Mouse (Mus musculus) spleen, adult 2 months (tissue): Measurements from ENCODE around the gene Scyl3. TPM values are rescaled to one million over a fixed set of nuclear protein-coding genes. Genes with fewer than 3 reads are reported as not detected.

Experiments
- DNase-seq, 2 experiments: peaks; one replicate each; pipeline versions ENCODE4 v3.0.0 to v3.0.0-alpha.2; 2012 to 2021; ENCODE audit warnings: low spot score in 2 of 2, low read depth in 1 of 2
- H3K27ac ChIP-seq: fragments of 200-500 bp; 2 replicates; pipeline ENCODE4 v1.5.1; 2012; ENCODE audit warnings: low read length, inconsistent platforms; ENCODE audit not compliant: insufficient read depth
- H3K27me3 ChIP-seq: fragments of 200-500 bp; 2 replicates; pipeline ENCODE4 v1.6.1; 2012; ENCODE audit warnings: mild to moderate bottlenecking, moderate library complexity, low read length, inconsistent platforms; ENCODE audit not compliant: control insufficient read depth, insufficient read depth
- H3K36me3 ChIP-seq: fragments of 200-500 bp; 2 replicates; pipeline ENCODE4 v1.6.1; 2012; ENCODE audit warnings: mild to moderate bottlenecking, low read length, inconsistent platforms; ENCODE audit not compliant: control insufficient read depth, insufficient read depth
- H3K4me1 ChIP-seq: fragments of 200-500 bp; 2 replicates; pipeline ENCODE4 v1.6.1; 2011; ENCODE audit warnings: inconsistent platforms; ENCODE audit not compliant: control insufficient read depth, insufficient read depth, insufficient read length
- H3K4me3 ChIP-seq: fragments of 200-500 bp; 2 replicates; pipeline ENCODE4 v1.5.1; 2011; ENCODE audit warnings: mild to moderate bottlenecking, inconsistent platforms; ENCODE audit not compliant: insufficient read depth, insufficient read length; ENCODE audit errors: extremely low read depth
- CTCF ChIP-seq: fragments of 200-500 bp; IDR thresholded peaks from 2 replicates; pipeline ENCODE4 v1.5.1; 2011; ENCODE audit warnings: mild to moderate bottlenecking, inconsistent platforms; ENCODE audit not compliant: insufficient read depth, insufficient read length, insufficient replicate concordance; ENCODE audit errors: extremely low read depth
- POLR2A ChIP-seq: fragments of 200-500 bp; IDR thresholded peaks from 2 replicates; pipeline ENCODE4 v1.6.1; 2011; ENCODE audit warnings: low read depth, low read length, inconsistent platforms
- WGBS: fragments of 180-500 bp; shearing (Covaris S2); methylation state at CpG from one replicate; pipeline ENCODE4 v1.1.7; 2018; 5-methylcytosine and 5-hydroxymethylcytosine counted together
- polyA plus RNA-seq: library from polyadenylated mRNA; depleted of rRNA; stranded (reverse); fragments of >200 nt; gene quantifications from 2 replicates; pipeline ENCODE4 v1.2.3, GENCODE M21; 2012

Scyl3 gene
- polyA plus RNA-seq, 1 experiment = 8.5 TPM

- Histone ChIP-seq H3K27me3 (no peaks in the 10 kb centered on the region), H3K27ac (no peak overlapping the region), H3K36me3 (no peaks in the 10 kb centered on the region), H3K4me1 (no peaks in the 10 kb centered on the region), H3K4me3 (no peak overlapping the region)
- WGBS = 93% methylated on average over 8 of the region's 8 CpGs
- TF ChIP-seq POLR2A = no peak
- no peak for TF ChIP-seq CTCF
- no peak for DNase-seq
Measured at GRCm38 (mm10) chr1:163924093-163924492, 4.8 kb upstream of the Scyl3 start.

- TF ChIP-seq POLR2A (peak; percentile 26; the same call in 1 of the 2 replicates), CTCF (no peak)
- under 1% methylated on average over 77 of the region's 77 CpGs for WGBS
- peaks cover 9% of the 10 kb centered on the region for H3K36me3 ChIP-seq
Measured at GRCm38 (mm10) chr1:163929636-163930457, 947 bp downstream of the Scyl3 start.

GRCm38 (mm10) chr1:163930458-163930794 lies 1.5 kb downstream of the Scyl3 start:
- Histone ChIP-seq H3K4me1 (peaks cover 2% of the 10 kb centered on the region; the same call in 1 of the 2 replicates), H3K27ac (peak overlapping the region; percentile 58; the same call in 1 of the 2 replicates), H3K27me3 (no peaks in the 10 kb centered on the region), H3K4me3 (peak overlapping the region; percentile 93), H3K36me3 (peaks cover 10% of the 10 kb centered on the region)
- TF ChIP-seq CTCF (no peak), POLR2A (no peak)
- WGBS = 2% methylated on average over 12 of the region's 12 CpGs
- peak in 1 of 2 experiments; percentile 12 for DNase-seq

More at GRCm38 (mm10) chr1:163929636-163930457, 947 bp downstream of the Scyl3 start:
- DNase-seq = peak; percentile 86 to 87
- Histone ChIP-seq H3K4me3 (peak overlapping the region; percentile 93), H3K27ac (peak overlapping the region; percentile 95), H3K27me3 (no peaks in the 10 kb centered on the region), H3K4me1 (peaks cover 2% of the 10 kb centered on the region; the same call in 1 of the 2 replicates)

- Histone ChIP-seq H3K4me3 (no peak overlapping the region), H3K27me3 (no peaks in the 10 kb centered on the region), H3K4me1 (peaks cover 2% of the 10 kb centered on the region; the same call in 1 of the 2 replicates), H3K27ac (no peak overlapping the region), H3K36me3 (peaks cover 20% of the 10 kb centered on the region)
- no peak for TF ChIP-seq POLR2A
- TF ChIP-seq CTCF = no peak
- WGBS = 85% methylated on average over 8 of the region's 8 CpGs
- DNase-seq = no peak
Measured at GRCm38 (mm10) chr1:163931801-163932200, 2.9 kb downstream of the Scyl3 start.

- peaks cover 2% of the 10 kb centered on the region; the same call in 1 of the 2 replicates for H3K4me1 ChIP-seq
- DNase-seq = no peak
- no peak for TF ChIP-seq CTCF
- no peak for TF ChIP-seq POLR2A
- H3K27ac ChIP-seq = no peak overlapping the region
- peaks cover 37% of the 10 kb centered on the region for H3K36me3 ChIP-seq
- no peak overlapping the region for H3K4me3 ChIP-seq
- 97% methylated on average over 2 of the region's 2 CpGs for WGBS
- H3K27me3 ChIP-seq = no peaks in the 10 kb centered on the region
Measured at GRCm38 (mm10) chr1:163934591-163934990, 5.7 kb downstream of the Scyl3 start.

GRCm38 (mm10) chr1:163942056-163942455 lies 13.2 kb downstream of the Scyl3 start:
- no peak overlapping the region for H3K27ac ChIP-seq

GRCm38 (mm10) chr1:163953396-163953795 lies 24.5 kb downstream of the Scyl3 start:
- H3K36me3 ChIP-seq = peaks cover 41% of the 10 kb centered on the region
- 92% methylated on average over 2 of the region's 2 CpGs for WGBS

More at GRCm38 (mm10) chr1:163942056-163942455, 13.2 kb downstream of the Scyl3 start:
- TF ChIP-seq POLR2A (no peak), CTCF (no peak)
- no peak for DNase-seq
- H3K27me3 ChIP-seq = no peaks in the 10 kb centered on the region
- H3K36me3 ChIP-seq = peaks cover 58% of the 10 kb centered on the region
- H3K4me3 ChIP-seq = no peak overlapping the region
- H3K4me1 ChIP-seq = no peaks in the 10 kb centered on the region
- WGBS = 86% methylated on average over 6 of the region's 6 CpGs

More at GRCm38 (mm10) chr1:163953396-163953795, 24.5 kb downstream of the Scyl3 start:
- Histone ChIP-seq H3K27me3 (no peaks in the 10 kb centered on the region), H3K4me1 (no peaks in the 10 kb centered on the region), H3K4me3 (no peak overlapping the region), H3K27ac (no peak overlapping the region; the same call in 1 of the 2 replicates)
- no peak for DNase-seq
- no peak for TF ChIP-seq POLR2A
- TF ChIP-seq CTCF = no peak
